Mouse (Mus musculus): ENCODE results near the gene Clip1. TPM values are rescaled to one million over a fixed set of nuclear protein-coding genes. Genes with fewer than 3 reads are reported as not detected.

The Clip1 gene
- total RNA-seq, 2 experiments from 2014 or later, result 136 to 144 TPM

GRCm38 (mm10) chr5:123561128-123561527 lies 123.3 kb downstream of the Clip1 start:
- DNase-seq (ENCODE audit: low spot score in 2 of 2), result no peak
- TF ChIP-seq CTCF (conservative IDR thresholded peaks at IDR 0.05), result no peak
- Histone ChIP-seq H3K4me3 (no peak overlapping the region), H3K27ac (no peak overlapping the region)

GRCm38 (mm10) chr5:123559588-123559987 lies 124.8 kb downstream of the Clip1 start:
- Histone ChIP-seq H3K27ac (no peak overlapping the region), H3K4me3 (no peak overlapping the region)
- TF ChIP-seq CTCF (conservative IDR thresholded peaks at IDR 0.05), result no peak
- no peak for DNase-seq (ENCODE audit: low spot score in 2 of 2)

GRCm38 (mm10) chr5:123556451-123556850 lies 128.0 kb downstream of the Clip1 start:
- Histone ChIP-seq H3K27ac (peak overlapping the region; percentile 61), H3K4me3 (no peak overlapping the region)
- peak in 1 of 2 experiments; percentile 53 for DNase-seq (ENCODE audit: low spot score in 2 of 2)
- TF ChIP-seq CTCF (conservative IDR thresholded peaks at IDR 0.05), result no peak

GRCm38 (mm10) chr5:123555693-123556092 lies 128.7 kb downstream of the Clip1 start:
- TF ChIP-seq CTCF (conservative IDR thresholded peaks at IDR 0.05), result no peak
- no peak for DNase-seq (ENCODE audit: low spot score in 2 of 2)
- H3K27ac ChIP-seq, result no peak overlapping the region
- no peak overlapping the region for H3K4me3 ChIP-seq

- H3K4me3 ChIP-seq, result no peak overlapping the region
- TF ChIP-seq CTCF (conservative IDR thresholded peaks at IDR 0.05), result no peak
- DNase-seq (ENCODE audit: low spot score in 2 of 2), result no peak
- no peak overlapping the region for H3K27ac ChIP-seq
Observed at GRCm38 (mm10) chr5:123533801-123534200, 150.6 kb downstream of the Clip1 start.

- no peak for TF ChIP-seq CTCF (conservative IDR thresholded peaks at IDR 0.05)
- H3K4me3 ChIP-seq, result no peak overlapping the region
- DNase-seq (ENCODE audit: low spot score in 2 of 2), result no peak
- H3K27ac ChIP-seq, result 0 out of 2 replicates have a peak overlapping the region, but pooled peaks have one; percentile 29
Observed at GRCm38 (mm10) chr5:123530056-123530455, 154.4 kb downstream of the Clip1 start.

GRCm38 (mm10) chr5:123528641-123529040 lies 155.8 kb downstream of the Clip1 start:
- peak; percentile 35 for TF ChIP-seq CTCF (conservative IDR thresholded peaks at IDR 0.05)
- Histone ChIP-seq H3K4me3 (no peak overlapping the region), H3K27ac (peak overlapping the region; percentile 29; the same call in 1 of the 2 replicates)
- DNase-seq (ENCODE audit: low spot score in 2 of 2), result no peak

Other genes starting within 250 kb of the Clip1 start
- gene Lrrc43, start 195.3 kb downstream of the Clip1 start, total RNA-seq (2021), result 1 to 10 TPM in 1 of 2 experiments, under 1 TPM in 1; 0.39 to 1.0 TPM
- gene Il31, start 195.1 kb downstream of the Clip1 start, total RNA-seq (2021), result not detected
- 1 to 10 TPM; 1.2 TPM for gene B3gnt4, start 174.2 kb downstream of the Clip1 start, total RNA-seq (2021)
- gene Diablo, start 160.4 kb downstream of the Clip1 start, total RNA-seq (2021), result 10 to 100 TPM; 33.3 to 35.4 TPM
- gene Gm49027, start 159.1 kb downstream of the Clip1 start, total RNA-seq (2021), result 1 to 10 TPM; 4.9 to 8.6 TPM
- 10 to 100 TPM; 87.1 to 87.4 TPM for gene Vps33a, start 111.6 kb downstream of the Clip1 start, total RNA-seq (2021)
- 10 to 100 TPM; 54.4 to 56.0 TPM for gene Zcchc8, start 36.5 kb upstream of the Clip1 start, total RNA-seq (2021)
- gene Rsrc2, start 64.8 kb upstream of the Clip1 start, total RNA-seq (2021), result 100 to 1,000 TPM in 1 of 2 experiments, 10 to 100 TPM in 1; 93.7 to 109 TPM
- gene Kntc1, start 65.1 kb upstream of the Clip1 start, total RNA-seq (2021), result 1 to 10 TPM; 2.2 to 2.8 TPM
- not detected for gene Hcar2, start 180.9 kb upstream of the Clip1 start, total RNA-seq (2021)
- 1 to 10 TPM in 1 of 2 experiments, under 1 TPM in 1; 0.69 to 1.0 TPM for gene Hcar1, start 195.4 kb upstream of the Clip1 start, total RNA-seq (2021)
- 10 to 100 TPM; 64.7 to 66.7 TPM for gene Denr, start 222.6 kb upstream of the Clip1 start, total RNA-seq (2021)
- 1 to 10 TPM in 1 of 2 experiments, under 1 TPM in 1; 0.87 to 1.3 TPM for gene Gm43518, start 242.8 kb upstream of the Clip1 start, total RNA-seq (2021)
- 1 to 10 TPM; 2.6 to 4.5 TPM for gene Ccdc62, start 246.1 kb upstream of the Clip1 start, total RNA-seq (2021)

All from layer of hippocampus, adult 2 months (tissue).